Comparison of ENCODE assay signal across 17 mouse cellular contexts in genomic region chr9:60502220-60502619, GRCm38 (mm10). TPM values are rescaled to one million over a fixed set of nuclear protein-coding genes. Genes with fewer than 3 reads are reported as not detected.
DNase-seq lines count a peak whose midpoint lies in the region; ATAC-seq and TF ChIP-seq lines count a peak whose summit lies in the region.
"Had no signal": no experiment of that assay in that cellular context is flagged by ENCODE, and none has a peak within 500 bp of the region (broad histone marks: within the 10 kb centered on the region; RNA-seq: fewer than 3 reads in every experiment).

No protein-coding gene starts in this region.

- no peak overlapping the region for H3K9ac ChIP-seq in lung, embryonic 16.5 days (ENCODE audit: low read length)
- H3K9ac ChIP-seq in stomach, embryonic 15.5 days: no peak overlapping the region
- H3K9ac ChIP-seq: embryonic facial prominence, embryonic 12.5 days; kidney, embryonic 15.5 days; limb, embryonic 15.5 days; neural tube, embryonic 13.5 days had no signal

- peaks cover 24% of the 10 kb centered on the region for H3K4me1 ChIP-seq in lung, adult 2 months (ENCODE audit: control insufficient read depth, insufficient read depth, low read length)
- H3K4me1 ChIP-seq in lung, embryonic 16.5 days (replicated peaks; ENCODE audit: control insufficient read depth, insufficient read depth, low read length): peaks cover 3% of the 10 kb centered on the region
- peaks cover 15% of the 10 kb centered on the region for H3K4me1 ChIP-seq in stomach, embryonic 15.5 days

- TF ChIP-seq CTCF in lung, adult 2 months (IDR thresholded peaks at IDR 0.05; ENCODE audit: insufficient read depth, low read length): no peak

- H3K27me3 ChIP-seq in lung, embryonic 16.5 days (ENCODE audit: control insufficient read depth, insufficient read depth, low read depth, low read length): no peaks in the 10 kb centered on the region
- H3K27me3 ChIP-seq in stomach, embryonic 15.5 days (replicated peaks): no peaks in the 10 kb centered on the region
- H3K27me3 ChIP-seq: embryonic facial prominence, embryonic 12.5 days; kidney, embryonic 15.5 days; limb, embryonic 15.5 days had no signal

- peak; percentile 82 to 85 for DNase-seq in lung, adult 18-20 months
- no peak for DNase-seq in lung, adult 2 months
- peak; percentile 20 to 38 for DNase-seq in adrenal gland, postnatal 36 days
- DNase-seq in kidney, postnatal 25 days: no peak
- DNase-seq in cerebellum, adult 9-11 months: no peak
- no peak for DNase-seq in kidney, adult 9 months
- DNase-seq: cerebellum, adult 11-12 months; gastrocnemius, postnatal 36 days had no signal

- H3K27ac ChIP-seq in lung, embryonic 16.5 days (ENCODE audit: low read length): no peak overlapping the region
- peak overlapping the region; percentile 27; the same call in 1 of the 2 replicates for H3K27ac ChIP-seq in stomach, embryonic 15.5 days
- H3K27ac ChIP-seq: embryonic facial prominence, embryonic 12.5 days; kidney, embryonic 15.5 days; layer of hippocampus, adult 2 months; limb, embryonic 15.5 days; neural tube, embryonic 13.5 days had no signal

- no peak overlapping the region for H3K4me2 ChIP-seq in lung, embryonic 16.5 days (ENCODE audit: low read depth, low read length)
- no peak overlapping the region for H3K4me2 ChIP-seq in stomach, embryonic 15.5 days
- H3K4me2 ChIP-seq: embryonic facial prominence, embryonic 12.5 days; heart, embryonic 11.5 days; kidney, embryonic 15.5 days; limb, embryonic 15.5 days; neural tube, embryonic 13.5 days had no signal

- no peaks in the 10 kb centered on the region for H3K9me3 ChIP-seq in lung, embryonic 16.5 days (ENCODE audit: control insufficient read depth, low read length)
- no peaks in the 10 kb centered on the region for H3K9me3 ChIP-seq in stomach, embryonic 15.5 days
- H3K9me3 ChIP-seq: embryonic facial prominence, embryonic 12.5 days; kidney, embryonic 15.5 days; limb, embryonic 15.5 days; neural tube, embryonic 13.5 days had no signal

- 0 out of 2 replicates have a peak, but pooled peaks have one; percentile 41 for ATAC-seq in lung, embryonic 16.5 days (ENCODE audit: low read depth)
- peak; percentile 48; the same call in 1 of the 2 replicates for ATAC-seq in stomach, embryonic 15.5 days (ENCODE audit: insufficient read depth, low FRiP score, low read depth)
- ATAC-seq: hindbrain, embryonic 16.5 days had no signal

- no peak for TF ChIP-seq POLR2A in lung, adult 2 months (IDR thresholded peaks at IDR 0.05; ENCODE audit: borderline replicate concordance, extremely low read depth, low read depth, low read length)

- no peaks in the 10 kb centered on the region for H3K36me3 ChIP-seq in lung, embryonic 16.5 days (ENCODE audit: control insufficient read depth, insufficient read depth, low read length)
- H3K36me3 ChIP-seq in stomach, embryonic 15.5 days: no peaks in the 10 kb centered on the region
- H3K36me3 ChIP-seq: embryonic facial prominence, embryonic 12.5 days; limb, embryonic 15.5 days; neural tube, embryonic 13.5 days had no signal

- 32% methylated on average over 6 of the region's 6 CpGs for WGBS in lung, adult 2 months
- 48% methylated on average over 6 of the region's 6 CpGs for WGBS in lung, embryonic 16.5 days
- 66% methylated on average over 6 of the region's 6 CpGs for WGBS in stomach, embryonic 15.5 days

- no peak overlapping the region for H3K4me3 ChIP-seq in lung, adult 2 months (replicated peaks; ENCODE audit: extremely low read depth, low read depth, low read length)
- H3K4me3 ChIP-seq in lung, embryonic 16.5 days (ENCODE audit: low read length): no peak overlapping the region
- no peak overlapping the region for H3K4me3 ChIP-seq in stomach, embryonic 15.5 days (replicated peaks)
- H3K4me3 ChIP-seq: embryonic facial prominence, embryonic 12.5 days; kidney, embryonic 15.5 days; layer of hippocampus, adult 2 months; limb, embryonic 15.5 days; neural tube, embryonic 13.5 days had no signal

RNA-seq across cellular contexts. Expression of gene Thsd4, which starts 19.6 kb away (rescaled TPM):
- polyA plus RNA-seq in lung, adult 2 months (2012; rRNA removed): 27.2 and 28.1 TPM in 2 replicates
- total RNA-seq in adrenal gland, postnatal 36 days (2021): 1 to 10 TPM; 4.9 to 6.3 TPM
- polyA plus RNA-seq in lung, embryonic 16.5 days (2015; fragmentation: Nextera tagmentation; extraction: Ambion mirVana): 6.4 and 7.3 TPM in 2 replicates
- polyA plus RNA-seq in stomach, embryonic 15.5 days (2015; fragmentation: Nextera tagmentation; extraction: Ambion mirVana): 21.1 and 22.2 TPM in 2 replicates

Comparison
In these comparisons a context has a peak if more than half of its experiments do, and no peak if none do; other contexts are left out.
1. DNase-seq: peak in lung, adult 18-20 months (2 of 2) and adrenal gland, postnatal 36 days (2 of 2); none in lung, adult 2 months (single experiment), kidney, postnatal 25 days (0 of 2), cerebellum, adult 9-11 months (single experiment) and kidney, adult 9 months (single experiment).